Mouse (Mus musculus) right cerebral cortex, postnatal 25 days (tissue): ENCODE measurements around the gene Fbxw21.
"Not testable (repeated sequence)": the region's sequence is repeated elsewhere in the genome, so short reads cannot be mapped to it uniquely, and the experiment has no call there.

Experiments
- DNase-seq: peaks from one replicate; pipeline ENCODE4 v3.0.0; 2022

Gene Fbxw21

GRCm38 (mm10) chr9:109161941-109162340, at the start of gene Fbxw21:
Fbxw21 (minus strand) TSS chr9:109162041.
- no peak for DNase-seq

- peak; percentile 7 for DNase-seq
Observed at GRCm38 (mm10) chr9:109201347-109201746, 39.5 kb upstream of the Fbxw21 start.

- no peak for DNase-seq
Observed at GRCm38 (mm10) chr9:109200349-109200748, 38.5 kb upstream of the Fbxw21 start.

- DNase-seq: no peak
Observed at GRCm38 (mm10) chr9:109199353-109199752, 37.5 kb upstream of the Fbxw21 start.

GRCm38 (mm10) chr9:109195875-109196274, 34.0 kb upstream of the Fbxw21 start, which contains the start of gene Fbxw13:
Fbxw13 (minus strand) TSS chr9:109195975.
- not testable (repeated sequence) for DNase-seq

GRCm38 (mm10) chr9:109177208-109177607, 15.4 kb upstream of the Fbxw21 start:
- no peak for DNase-seq

GRCm38 (mm10) chr9:109176301-109176700, 14.5 kb upstream of the Fbxw21 start:
- DNase-seq: no peak

- no peak for DNase-seq
Observed at GRCm38 (mm10) chr9:109167316-109167715, 5.5 kb upstream of the Fbxw21 start.

GRCm38 (mm10) chr9:109140414-109140813, 21.4 kb downstream of the Fbxw21 start:
- DNase-seq: not testable (repeated sequence)

GRCm38 (mm10) chr9:109130076-109130475, 31.8 kb downstream of the Fbxw21 start:
- DNase-seq: no peak

- no peak for DNase-seq
Observed at GRCm38 (mm10) chr9:109128211-109128610, 33.6 kb downstream of the Fbxw21 start.

GRCm38 (mm10) chr9:109127076-109127475, 34.8 kb downstream of the Fbxw21 start:
- no peak for DNase-seq

GRCm38 (mm10) chr9:109125481-109125880, 36.4 kb downstream of the Fbxw21 start:
- DNase-seq: no peak

GRCm38 (mm10) chr9:109125043-109125442, 36.8 kb downstream of the Fbxw21 start:
- no peak for DNase-seq

- DNase-seq: no peak
Observed at GRCm38 (mm10) chr9:109124164-109124563, 37.7 kb downstream of the Fbxw21 start.

GRCm38 (mm10) chr9:109123266-109123665, 38.6 kb downstream of the Fbxw21 start:
- no peak for DNase-seq

GRCm38 (mm10) chr9:109122553-109123085, 39.2 kb downstream of the Fbxw21 start:
- DNase-seq: no peak

GRCm38 (mm10) chr9:109120956-109121355, 40.9 kb downstream of the Fbxw21 start:
- no peak for DNase-seq

- DNase-seq: no peak
Observed at GRCm38 (mm10) chr9:109119571-109119970, 42.3 kb downstream of the Fbxw21 start.

GRCm38 (mm10) chr9:109118106-109118505, 43.7 kb downstream of the Fbxw21 start:
- no peak for DNase-seq

GRCm38 (mm10) chr9:109116205-109116604, 45.6 kb downstream of the Fbxw21 start:
- no peak for DNase-seq

GRCm38 (mm10) chr9:109114871-109115270, 47.0 kb downstream of the Fbxw21 start:
- no peak for DNase-seq

- no peak for DNase-seq
Observed at GRCm38 (mm10) chr9:109114276-109114675, 47.6 kb downstream of the Fbxw21 start.

GRCm38 (mm10) chr9:109113331-109113730, 48.5 kb downstream of the Fbxw21 start:
- no peak for DNase-seq

GRCm38 (mm10) chr9:109111591-109111990, 50.2 kb downstream of the Fbxw21 start:
- DNase-seq: no peak
